Mouse (Mus musculus) lung, postnatal 4 days (tissue): ENCODE measurements around the gene Nat8f5.
"Not testable (repeated sequence)": the region's sequence is repeated elsewhere in the genome, so short reads cannot be mapped to it uniquely, and the experiment has no call there.

Experiments used
- DNase-seq, 2 experiments: peaks; one replicate each; pipeline ENCODE4 v3.0.0; 2021

The Nat8f5 gene

DNA sequence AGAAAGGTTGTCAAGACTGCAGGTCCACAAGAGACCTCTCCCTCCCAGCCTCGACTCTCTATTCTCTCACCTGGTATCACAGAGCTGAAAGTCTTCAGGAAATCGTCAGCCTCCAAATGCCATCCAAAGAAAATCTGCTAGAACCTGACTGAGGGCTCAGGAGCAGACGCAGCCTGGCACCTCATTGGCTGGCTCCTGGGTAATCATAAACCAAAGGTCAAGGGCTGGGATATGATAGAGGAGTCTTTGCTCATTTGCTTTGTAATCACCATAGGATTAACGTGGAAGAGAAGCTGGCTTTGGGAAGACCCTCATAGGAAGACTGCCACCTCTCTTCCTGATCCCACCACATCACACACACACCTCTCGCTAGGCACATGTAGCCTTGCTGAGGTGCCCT lies at the start of gene Nat8f5, which contains the start of gene Nat8f6:
Nat8f5 (minus strand) TSS at position 136 of the 400 bp plus-strand sequence.
Nat8f6 (minus strand) TSS at position 118 of the 400 bp plus-strand sequence.
- DNase-seq = no peak

DNA sequence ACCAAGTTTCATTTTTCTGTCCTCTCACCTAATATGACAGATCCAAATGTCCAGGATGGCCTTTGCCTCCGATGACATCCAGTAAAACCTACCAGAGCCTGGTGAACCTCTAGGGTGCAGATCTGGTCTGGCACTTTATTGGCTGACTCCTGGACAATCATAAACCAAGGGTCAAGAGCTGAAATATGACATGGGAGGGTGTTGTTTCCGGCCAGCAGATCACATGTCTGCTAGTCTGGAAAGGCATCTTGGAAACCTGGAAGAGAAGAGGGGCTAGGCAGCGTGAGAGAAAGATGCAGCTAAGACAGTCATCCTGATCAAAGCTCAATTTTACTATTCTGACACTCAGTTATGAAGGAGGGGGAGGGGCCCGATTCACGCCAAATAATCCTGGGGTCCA lies 48.2 kb upstream of the Nat8f5 start, which contains the start of gene Nat8f2:
Nat8f2 (minus strand) TSS at position 153 of the 400 bp plus-strand sequence.
- not testable (repeated sequence) for DNase-seq

DNA sequence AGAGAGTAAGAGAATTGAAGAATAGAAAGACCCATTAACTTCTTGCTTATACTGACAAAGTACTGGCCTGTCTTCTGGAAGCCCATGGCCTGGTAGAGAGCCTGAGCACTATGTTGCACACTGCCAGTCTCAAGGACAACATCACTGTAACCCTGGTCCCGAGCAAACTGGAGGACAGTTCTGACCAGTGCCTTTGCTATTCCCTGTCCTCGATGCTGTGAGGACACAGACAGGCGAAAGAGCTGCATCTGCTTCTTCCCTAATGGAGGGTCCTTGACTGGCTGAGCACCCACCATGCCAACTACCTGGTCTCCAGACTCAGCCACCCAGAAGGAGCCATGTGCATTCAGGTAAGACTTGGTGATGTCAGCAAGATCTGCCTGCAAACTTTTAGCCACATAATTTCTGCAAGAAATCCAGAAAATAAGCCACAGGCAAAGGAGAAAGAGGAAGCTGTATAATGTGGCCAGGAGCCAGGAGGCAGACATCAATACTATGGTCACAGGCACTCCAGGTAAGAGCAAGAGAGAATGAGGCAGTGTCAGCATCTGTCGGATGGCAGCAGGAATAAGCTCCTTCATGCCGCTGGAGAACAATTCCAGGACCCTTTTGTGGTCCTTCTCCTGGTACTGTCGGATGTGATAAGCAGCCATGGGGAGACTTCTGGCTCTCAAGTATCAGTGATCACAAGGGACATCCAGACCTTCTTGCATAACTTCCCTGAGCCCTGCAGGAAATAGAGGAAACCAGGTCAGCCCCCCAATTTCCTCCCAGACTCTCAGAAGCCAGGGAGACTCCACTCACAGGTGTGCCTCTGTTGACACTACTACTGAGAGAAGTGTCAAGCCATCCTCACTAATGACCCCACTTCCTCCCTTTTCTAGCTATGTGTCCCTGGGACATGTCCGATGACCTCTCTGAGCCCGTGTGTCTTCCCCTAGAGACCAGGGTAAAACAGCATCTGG lies 47.2 kb upstream of the Nat8f5 start:
- DNase-seq = no peak

DNA sequence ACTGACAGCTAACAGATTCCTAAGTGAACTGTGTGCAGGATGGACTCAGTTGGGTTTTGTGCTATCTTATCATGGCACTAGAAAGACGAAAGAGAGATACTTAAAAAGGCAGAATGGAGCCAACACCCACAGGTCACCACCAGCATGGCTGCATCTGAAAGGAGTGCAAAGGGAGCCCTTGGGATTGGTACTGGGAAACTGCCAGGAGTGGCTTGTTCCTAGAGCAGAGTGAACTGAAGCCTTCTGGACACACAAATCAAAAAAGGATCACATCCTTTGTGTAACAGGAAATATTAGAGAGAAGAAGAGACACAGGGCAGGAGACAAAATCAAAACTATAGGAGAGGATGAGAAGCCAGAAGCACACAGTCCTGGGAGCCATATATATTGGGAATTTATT lies 46.2 kb upstream of the Nat8f5 start:
- DNase-seq = not testable (repeated sequence)

DNA sequence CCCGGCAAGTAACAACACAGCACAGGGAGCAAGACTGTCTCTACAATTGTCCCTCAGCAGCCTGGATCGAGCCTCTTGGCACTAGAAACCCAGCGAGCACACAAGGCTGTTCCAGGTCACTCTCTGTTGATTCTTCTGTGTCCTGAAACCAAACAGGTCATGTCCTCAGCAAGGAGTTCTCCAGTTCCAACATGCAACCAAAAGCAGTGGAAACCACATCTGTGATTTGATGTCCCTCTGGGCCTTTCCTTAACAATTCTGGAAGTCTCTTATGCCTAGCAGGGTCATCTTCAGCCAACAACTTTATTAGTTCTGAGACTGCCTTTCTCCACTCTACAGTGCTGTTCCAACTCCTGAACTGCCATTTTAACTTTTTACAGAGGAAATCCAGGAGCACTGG lies 45.4 kb upstream of the Nat8f5 start:
- not testable (repeated sequence) for DNase-seq

DNA sequence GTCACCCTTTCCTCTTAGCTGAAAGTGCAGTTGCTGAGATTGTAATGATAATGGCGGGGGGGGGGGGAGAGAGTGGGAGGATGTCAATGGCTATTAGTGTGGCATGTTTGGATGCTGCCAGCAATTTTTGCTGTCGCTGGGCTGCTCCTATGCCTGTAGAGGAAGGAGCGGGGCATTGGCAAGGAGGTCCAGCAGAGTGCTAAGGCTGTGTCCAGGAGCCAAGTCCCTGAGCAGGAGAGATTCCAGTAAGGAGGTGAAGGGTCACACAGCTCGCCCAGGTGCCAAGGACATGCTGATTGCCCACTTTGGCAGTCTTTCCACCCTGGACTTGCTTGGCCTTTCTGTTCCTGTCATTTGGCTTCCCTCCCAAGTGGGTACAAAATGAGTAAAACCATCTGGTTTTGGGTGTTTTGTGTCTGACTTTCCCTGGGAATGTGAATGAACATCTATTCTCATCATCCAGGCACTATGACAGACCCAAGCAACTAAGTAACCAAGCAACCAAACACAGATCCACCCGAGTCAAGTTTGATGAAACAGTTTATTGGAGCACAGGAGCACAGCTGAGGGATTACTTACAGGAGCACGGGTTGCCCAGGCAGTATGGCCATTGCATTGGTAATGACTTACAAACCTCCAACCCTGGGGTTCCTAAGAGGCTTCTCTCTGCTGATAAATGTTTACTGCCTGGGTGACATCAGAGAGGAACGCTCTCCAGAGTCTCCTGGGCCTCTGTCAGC lies 44.3 kb upstream of the Nat8f5 start:
- not testable (repeated sequence) for DNase-seq

DNA sequence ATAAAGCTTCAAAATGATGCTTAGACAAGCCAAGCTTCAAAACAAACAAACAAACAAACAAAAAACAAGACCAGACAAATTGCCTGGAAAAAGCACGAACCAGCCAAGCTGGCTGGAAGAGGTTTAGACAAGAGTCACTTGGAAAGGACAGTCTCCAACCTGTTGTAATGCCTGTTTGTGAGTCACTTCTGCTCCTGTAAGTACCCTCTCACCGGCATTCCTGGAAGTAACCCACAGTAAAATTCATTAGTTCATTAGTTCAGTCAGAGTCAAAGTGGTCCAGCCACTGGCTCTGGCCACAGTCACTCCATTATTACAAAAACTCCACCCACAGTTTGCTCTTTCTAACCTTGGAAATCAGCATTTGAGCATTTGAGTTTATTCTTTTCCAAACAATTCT lies 43.1 kb upstream of the Nat8f5 start:
- no peak for DNase-seq

DNA sequence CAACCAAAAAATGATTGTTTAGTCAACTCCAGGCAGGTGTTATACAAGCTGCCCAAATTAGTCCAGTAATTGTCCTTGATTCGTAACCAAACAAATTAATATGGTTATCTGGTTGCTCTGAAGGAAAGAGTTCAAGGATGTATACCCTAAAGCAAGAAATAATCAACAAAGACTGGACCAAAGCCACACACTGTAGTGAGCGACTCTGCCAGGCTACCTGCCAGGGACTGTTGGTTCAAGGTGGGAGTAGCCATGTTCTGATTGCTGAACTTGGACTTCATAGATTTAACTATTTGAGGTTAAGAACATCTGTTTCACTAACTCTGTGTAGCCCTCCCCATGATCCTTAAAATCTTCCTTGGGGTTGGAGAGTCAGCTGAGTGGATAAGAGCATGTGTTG lies 42.4 kb upstream of the Nat8f5 start:
- no peak for DNase-seq

DNA sequence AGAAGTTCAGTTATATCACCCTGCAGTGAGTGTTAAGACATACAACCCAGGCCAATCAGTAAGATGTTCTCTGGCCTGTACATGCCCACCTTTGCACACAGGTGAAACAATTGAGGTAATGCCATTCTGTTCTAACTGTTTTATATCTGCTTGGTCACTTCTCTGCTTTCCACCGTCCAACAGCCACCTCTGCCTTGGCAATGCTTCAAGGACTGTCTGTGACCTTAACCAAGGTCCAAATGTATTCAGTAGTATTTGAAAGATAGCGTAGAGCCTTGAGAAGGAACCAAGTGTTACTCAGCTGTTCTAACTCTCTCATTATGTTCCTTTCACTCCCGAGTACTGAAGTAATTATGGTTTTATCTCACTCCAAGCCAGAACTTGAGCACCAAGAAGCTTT lies 41.8 kb upstream of the Nat8f5 start:
- DNase-seq = no peak

DNA sequence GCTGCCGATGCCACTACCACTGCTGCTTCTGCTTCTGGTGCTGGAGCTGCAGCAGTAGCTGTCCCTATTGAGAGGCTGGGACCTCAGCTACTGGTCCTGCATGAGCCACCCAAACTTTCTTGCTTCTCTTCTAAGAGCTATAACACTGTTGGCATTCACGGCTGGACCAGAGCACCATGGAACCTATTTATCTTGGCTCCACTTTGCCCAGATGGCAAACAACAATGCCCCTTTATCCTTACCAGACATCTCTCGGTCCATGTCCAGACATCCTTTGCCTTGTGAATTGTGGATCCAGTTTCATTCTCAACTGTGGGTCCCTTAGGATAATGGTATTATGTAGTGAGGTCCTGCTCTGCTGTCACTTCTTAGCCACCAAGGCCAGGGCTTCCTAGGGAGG lies 40.5 kb upstream of the Nat8f5 start:
- no peak for DNase-seq

DNA sequence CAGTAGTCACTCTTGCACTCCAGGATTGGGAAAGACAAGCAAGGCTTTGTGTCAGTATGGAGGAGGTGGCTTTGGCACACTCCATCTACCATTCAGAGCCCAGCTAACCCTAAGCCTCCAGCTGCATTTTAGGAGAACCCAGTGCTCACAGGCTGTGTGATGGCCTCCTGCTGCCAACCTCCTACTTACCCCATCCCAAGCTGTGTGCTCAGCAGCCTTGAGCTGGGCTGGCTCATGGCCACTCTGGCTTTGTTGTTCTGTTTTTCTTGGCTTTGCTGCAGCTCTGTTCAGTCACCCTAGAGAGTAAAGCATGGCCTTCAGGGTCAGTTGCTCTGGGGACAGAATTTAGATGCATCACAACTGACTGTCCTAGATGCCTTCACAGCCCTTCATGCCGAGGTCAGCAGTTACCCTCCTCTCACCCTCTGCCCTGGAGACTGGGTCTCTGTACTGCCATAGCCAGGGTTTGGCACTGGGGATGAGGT lies 35.5 kb upstream of the Nat8f5 start:
- DNase-seq = peak; percentile 4 to 54

DNA sequence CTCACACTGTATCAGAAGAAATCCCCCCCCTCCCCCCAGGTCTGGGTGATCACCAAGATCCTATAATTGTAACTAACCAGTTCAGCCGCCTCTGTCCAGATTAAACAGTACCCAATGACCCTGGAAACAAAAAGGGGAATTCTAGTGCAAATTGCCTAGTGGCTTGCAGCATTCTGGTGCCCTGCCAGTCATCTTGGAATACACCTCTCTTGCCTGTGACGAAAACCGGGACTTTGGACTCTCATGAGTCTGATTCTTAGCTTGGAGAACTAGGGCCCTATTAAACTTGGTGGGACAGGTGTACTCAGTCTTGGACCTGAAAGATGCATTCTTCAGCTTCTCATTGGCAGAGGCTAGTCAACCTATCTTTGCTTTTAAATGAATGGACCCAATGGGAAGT lies 32.7 kb upstream of the Nat8f5 start:
- no peak for DNase-seq

DNA sequence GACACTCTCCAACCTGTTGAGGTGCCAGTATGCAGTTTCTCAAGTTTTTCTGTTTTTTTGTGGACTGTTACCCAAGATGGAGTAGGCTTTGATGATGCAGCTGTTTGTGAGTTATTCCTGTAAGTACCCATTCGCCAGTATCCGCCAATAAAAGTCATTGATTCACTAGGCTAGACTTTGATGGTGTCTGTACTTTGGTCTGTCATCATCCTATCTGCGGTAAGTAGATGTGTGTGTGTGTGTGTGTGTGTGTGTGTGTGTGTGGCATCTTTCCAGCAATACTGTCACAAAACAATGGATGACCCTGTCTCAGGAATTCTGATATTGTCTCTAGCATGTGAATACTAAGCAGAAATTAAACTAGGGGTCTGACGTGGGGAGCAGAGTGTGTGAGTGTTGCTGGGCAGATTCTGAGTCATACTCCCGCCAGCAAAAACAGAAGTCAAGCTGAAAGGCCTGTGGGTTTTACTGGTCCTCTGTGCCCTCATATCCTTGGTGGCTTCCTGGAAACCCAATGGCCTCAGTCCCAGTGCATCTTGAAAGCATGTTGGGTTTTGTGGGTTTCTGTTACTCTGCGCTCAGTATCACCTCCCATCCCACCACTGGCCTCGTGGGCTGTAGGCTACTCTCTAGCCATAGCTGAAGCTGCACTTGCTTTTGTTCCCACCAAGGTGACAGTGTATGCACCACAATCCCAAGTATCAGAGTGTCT lies 30.4 kb upstream of the Nat8f5 start:
- DNase-seq = no peak

DNA sequence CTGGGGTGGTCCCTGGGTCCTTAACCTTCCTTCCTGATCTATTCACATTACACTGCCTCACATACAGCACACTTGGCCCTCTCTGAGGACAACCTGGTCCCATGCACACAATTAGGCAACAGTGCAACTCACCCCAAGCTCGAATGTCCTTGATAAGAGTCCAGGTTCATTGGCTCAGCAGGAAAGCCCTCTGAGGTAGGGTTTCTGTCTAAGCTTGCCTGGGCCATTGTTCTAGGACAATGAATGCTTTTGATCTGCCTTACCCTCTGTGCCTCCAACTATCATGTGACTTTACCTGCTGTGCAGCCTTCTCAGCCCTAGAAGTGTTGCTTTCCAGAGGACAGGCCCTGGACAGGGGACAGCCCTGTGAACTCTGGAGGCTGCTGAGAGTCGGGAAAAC lies 28.5 kb upstream of the Nat8f5 start:
- DNase-seq = no peak

DNA sequence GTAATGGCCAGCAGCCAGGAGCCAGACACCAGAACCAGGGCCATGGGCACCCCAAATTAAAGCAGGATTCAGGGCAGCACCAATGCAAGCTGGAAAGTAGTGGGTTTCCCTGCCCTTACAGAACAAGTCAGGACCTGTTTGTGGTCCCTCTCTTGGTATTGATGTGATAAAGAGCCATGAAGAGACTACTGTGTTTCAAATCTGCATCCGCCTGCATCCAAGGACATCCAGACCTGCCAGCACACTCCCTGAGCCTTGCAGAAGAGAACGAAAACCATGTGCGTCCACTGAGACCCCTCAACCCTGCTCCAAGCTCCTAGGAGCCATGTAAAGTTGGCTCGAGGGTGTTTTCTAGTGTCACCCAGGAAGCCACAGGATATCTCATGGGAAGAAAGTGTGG lies 27.4 kb upstream of the Nat8f5 start:
- no peak for DNase-seq

DNA sequence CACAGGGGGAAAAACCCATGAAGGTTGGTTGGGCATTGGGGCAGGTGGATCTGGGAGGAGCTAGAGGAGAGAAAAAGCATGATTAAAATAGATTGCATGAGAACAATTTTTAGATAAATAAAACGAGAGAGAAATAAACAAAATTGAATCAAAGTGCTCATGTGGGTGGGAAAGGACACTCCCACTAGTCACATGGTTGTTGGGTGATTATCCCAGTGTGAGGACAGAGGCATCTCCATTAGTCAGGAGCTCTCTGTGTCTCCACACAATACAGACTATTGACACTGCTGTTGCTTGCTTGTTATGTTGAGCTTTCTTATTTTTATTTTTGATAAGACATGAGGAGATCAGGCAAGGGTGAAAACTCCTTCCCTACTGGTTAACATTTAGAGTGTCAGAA lies 26.1 kb upstream of the Nat8f5 start:
- DNase-seq = no peak

DNA sequence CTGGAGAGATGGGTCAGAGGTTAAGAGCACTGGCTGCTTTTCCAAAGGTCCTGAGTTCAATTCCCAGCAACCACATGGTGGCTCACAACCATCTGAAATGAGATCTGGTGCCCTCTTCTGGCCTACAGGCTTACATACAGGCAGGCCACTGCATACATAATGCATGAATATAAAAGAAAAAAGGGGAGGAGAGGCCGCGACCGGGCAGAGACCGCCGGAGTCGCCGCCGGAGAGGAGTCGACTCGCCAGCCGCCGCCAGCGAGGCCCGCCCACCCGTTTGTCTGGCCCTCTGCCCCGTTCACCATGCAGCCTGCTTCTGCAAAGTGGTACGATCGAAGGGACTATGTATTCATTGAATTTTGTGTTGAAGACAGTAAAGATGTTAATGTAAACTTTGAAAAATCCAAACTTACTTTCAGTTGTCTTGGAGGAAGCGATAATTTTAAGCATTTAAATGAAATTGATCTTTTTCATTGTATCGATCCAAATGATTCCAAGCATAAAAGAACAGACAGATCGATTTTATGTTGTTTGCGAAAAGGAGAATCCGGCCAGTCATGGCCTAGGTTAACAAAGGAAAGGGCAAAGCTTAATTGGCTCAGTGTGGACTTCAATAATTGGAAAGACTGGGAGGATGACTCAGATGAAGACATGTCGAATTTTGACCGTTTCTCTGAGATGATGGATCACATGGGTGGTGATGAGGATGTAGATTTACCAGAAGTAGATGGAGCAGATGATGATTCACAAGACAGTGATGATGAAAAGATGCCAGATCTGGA lies 23.1 kb upstream of the Nat8f5 start:
- DNase-seq = not testable (repeated sequence)

DNA sequence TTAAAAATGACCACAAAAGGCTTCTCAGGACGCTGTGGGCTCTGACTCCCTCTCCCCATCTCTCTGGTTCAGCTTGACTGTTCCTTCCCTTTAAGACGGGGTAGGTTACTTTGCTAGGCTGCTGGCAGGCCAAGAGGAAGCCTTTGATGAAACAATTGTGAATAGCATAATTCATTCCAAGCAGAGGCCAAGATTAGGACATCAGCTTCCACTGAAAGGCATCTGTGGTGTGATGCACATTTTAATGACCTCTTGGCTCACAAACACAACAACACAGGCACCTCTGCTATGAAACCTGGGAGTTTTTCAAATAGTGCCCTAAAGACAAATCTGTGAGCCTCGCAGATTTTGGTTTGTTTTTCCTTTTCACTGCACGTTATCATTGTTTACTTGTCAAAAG lies 19.2 kb upstream of the Nat8f5 start:
- no peak for DNase-seq

DNA sequence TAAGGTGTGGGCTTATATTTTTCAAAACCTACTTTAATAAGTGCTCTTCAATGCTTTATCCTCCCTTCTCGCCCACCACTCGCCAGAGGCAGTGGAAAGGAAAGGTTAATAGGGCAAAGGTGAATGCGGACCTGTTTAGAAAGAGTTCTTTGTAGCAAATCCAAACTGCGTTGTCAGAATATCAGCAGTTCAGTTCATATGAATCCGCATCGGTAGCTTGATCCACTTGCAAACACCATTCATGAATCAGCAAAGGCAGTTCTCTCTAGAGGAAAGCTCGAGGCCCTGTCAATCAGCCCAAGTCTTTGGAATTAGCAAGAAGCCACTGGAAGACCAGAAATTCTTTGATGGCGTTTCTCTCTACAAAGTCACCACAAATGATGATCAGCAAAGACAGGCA lies 17.9 kb upstream of the Nat8f5 start:
- DNase-seq = no peak

DNA sequence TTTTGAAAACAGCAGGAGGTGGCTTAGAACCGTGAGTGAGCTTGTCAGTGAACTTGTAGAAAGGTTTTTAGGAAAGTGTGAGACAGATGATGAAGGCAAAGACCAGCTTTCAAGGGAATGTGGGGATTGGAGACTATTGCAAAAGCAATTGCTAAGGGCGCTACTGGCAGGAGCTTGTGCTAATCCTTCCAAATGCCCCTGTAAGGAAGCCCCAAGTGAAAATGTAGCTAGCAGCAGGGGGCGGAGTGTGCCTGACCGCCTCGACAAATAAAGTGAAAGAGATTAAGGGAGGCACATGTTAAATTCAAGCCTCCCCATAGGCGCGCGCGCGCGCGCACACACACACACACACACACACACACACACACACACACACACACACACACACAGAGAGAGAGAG lies 16.5 kb upstream of the Nat8f5 start:
- DNase-seq = peak; percentile 21 to 61

DNA sequence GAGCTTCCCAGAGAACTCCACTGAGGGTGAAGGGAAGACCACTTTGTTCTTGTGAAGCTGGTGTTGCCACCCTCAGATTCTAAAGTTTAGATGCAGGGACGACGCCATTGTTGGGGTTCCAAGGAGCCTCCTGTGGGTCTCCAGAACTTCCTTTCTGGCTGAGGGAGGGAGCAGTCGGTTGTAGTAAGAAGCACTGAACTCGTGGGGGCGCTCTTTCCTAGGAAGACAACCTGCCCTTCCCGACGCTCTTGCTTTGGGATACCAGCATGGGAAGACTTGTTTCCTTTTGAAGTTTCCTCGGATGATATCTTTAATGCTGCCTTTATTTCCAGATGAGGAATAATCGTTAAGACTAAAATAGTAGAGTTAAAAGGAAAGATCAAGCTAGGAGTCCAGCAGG lies 16.1 kb upstream of the Nat8f5 start:
- DNase-seq = peak; percentile 53 to 72

DNA sequence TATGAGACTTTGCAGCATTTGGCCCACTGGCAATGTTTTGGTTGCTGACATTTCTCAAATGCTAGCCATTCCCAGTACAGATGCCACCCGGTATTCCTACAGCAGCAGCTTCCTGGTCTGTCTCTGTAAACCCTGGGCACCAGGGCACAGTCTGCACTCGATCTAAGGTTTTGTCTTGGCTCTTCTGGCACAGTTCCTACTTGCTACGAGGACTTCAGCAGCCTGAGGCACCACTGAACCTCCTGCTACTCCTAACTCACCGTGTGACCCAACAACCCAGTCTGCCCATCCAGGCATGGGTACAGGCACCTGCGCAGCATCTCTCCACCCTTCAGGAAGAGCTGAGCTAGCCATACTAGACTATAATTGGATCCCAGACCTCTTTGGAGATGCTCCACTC lies 15.3 kb upstream of the Nat8f5 start:
- not testable (repeated sequence) for DNase-seq
